Mouse (Mus musculus) embryonic facial prominence, embryonic 12.5 days (tissue): ENCODE data around the gene Gm11034. TPM values are rescaled to one million over a fixed set of nuclear protein-coding genes. Genes with fewer than 3 reads are reported as not detected.

Experiments used
- ATAC-seq: fragments of 200-750 bp; cut with Nextera tagmentation; 2 replicates; pipeline ENCODE4 v1.8.0; 2017; ENCODE audit not compliant: insufficient number of reproducible peaks, insufficient read depth, low FRiP score, low TSS enrichment
- H3K27ac ChIP-seq: fragments of 300-500 bp; sonication (generic); 2 replicates; pipeline ENCODE4 v1.5.1; 2016; ENCODE audit warnings: mild to moderate bottlenecking
- H3K27me3 ChIP-seq: fragments of 300-500 bp; sonication (generic); 2 replicates; pipeline ENCODE4 v1.6.1; 2016; ENCODE audit warnings: mild to moderate bottlenecking, moderate library complexity
- H3K36me3 ChIP-seq: fragments of 300-500 bp; sonication (generic); 2 replicates; pipeline ENCODE4 v1.6.1; 2016; ENCODE audit warnings: mild to moderate bottlenecking
- H3K4me1 ChIP-seq: fragments of 300-500 bp; sonication (generic); 2 replicates; pipeline ENCODE4 v1.6.1; 2016
- H3K4me2 ChIP-seq: fragments of 300-500 bp; sonication (generic); replicated peaks from 2 replicates; pipeline ENCODE4 v1.6.1; 2016; ENCODE audit warnings: mild to moderate bottlenecking, moderate library complexity
- H3K4me3 ChIP-seq: fragments of 300-500 bp; sonication (generic); 2 replicates; pipeline ENCODE4 v1.5.1; 2016; ENCODE audit warnings: mild to moderate bottlenecking
- H3K9ac ChIP-seq: fragments of 300-500 bp; sonication (generic); 2 replicates; pipeline ENCODE4 v1.6.1; 2016; ENCODE audit warnings: mild to moderate bottlenecking, moderate library complexity
- H3K9me3 ChIP-seq: fragments of 300-500 bp; sonication (generic); 2 replicates; pipeline ENCODE4 v1.6.1; 2016; ENCODE audit warnings: mild to moderate bottlenecking, moderate library complexity
- WGBS: fragments of 180-500 bp; shearing (Covaris S2); methylation state at CpG from one replicate; pipeline ENCODE4 v1.1.7; 2016; 5-methylcytosine and 5-hydroxymethylcytosine counted together
- polyA plus RNA-seq: library from polyadenylated mRNA; unstranded; fragments of >200 nt; fragmentation: Nextera tagmentation; extraction: Ambion mirVana; gene quantifications from 2 replicates; pipeline ENCODE4 v1.2.1, GENCODE M21; 2016

Gm11034 gene
- polyA plus RNA-seq: not detected in 2 replicates

DNA sequence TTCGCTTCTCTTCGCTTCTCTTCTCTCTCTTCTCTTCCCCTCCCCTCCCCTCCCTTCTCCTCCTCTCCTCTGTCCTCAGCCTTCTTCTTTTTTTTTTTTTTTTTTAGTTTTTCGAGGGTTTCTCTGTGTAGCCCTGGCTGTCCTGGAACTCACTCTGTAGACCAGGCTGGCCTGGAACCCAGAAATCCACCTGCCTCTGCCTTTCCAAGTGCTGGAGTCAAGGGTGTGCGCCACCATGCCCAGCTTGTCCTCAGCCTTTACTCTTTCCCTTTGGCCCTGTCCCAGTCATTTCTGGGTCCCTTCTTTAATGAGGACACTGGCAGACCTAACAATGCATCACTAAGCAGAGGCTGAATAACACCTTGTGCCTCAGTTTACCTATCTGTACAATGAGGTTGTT lies at the start of gene Gm11034:
Gene Gm11034 (minus strand): TSS at position 101 of the 400 bp plus-strand sequence.
- 72% methylated on average over 4 of the region's 4 CpGs for WGBS
- H3K4me3 ChIP-seq: no peak within 1 kb of the TSS
- no peak for ATAC-seq
- H3K4me2 ChIP-seq: no peak within 1 kb of the TSS
- no peak within 1 kb of the TSS for H3K27ac ChIP-seq
- no peaks in the 10 kb centered on the region for H3K36me3 ChIP-seq
- no peaks in the 10 kb centered on the region for H3K9me3 ChIP-seq
- no peaks in the 10 kb centered on the region for H3K4me1 ChIP-seq
- H3K27me3 ChIP-seq: 0 out of 2 replicates have a peak, but pooled peaks cover 10% of the 10 kb centered on the region
- no peak within 1 kb of the TSS for H3K9ac ChIP-seq

- Histone ChIP-seq H3K9me3 (no peaks in the 10 kb centered on the region), H3K27me3 (no peaks in the 10 kb centered on the region), H3K36me3 (no peaks in the 10 kb centered on the region), H3K9ac (no peak overlapping the region), H3K27ac (no peak overlapping the region), H3K4me2 (no peak overlapping the region), H3K4me3 (no peak overlapping the region), H3K4me1 (peaks cover 4% of the 10 kb centered on the region)
- 94% methylated on average over 2 of the region's 2 CpGs for WGBS
- ATAC-seq: no peak
Measured at GRCm38 (mm10) chr8:72262756-72263155, 49.3 kb upstream of the Gm11034 start.

DNA sequence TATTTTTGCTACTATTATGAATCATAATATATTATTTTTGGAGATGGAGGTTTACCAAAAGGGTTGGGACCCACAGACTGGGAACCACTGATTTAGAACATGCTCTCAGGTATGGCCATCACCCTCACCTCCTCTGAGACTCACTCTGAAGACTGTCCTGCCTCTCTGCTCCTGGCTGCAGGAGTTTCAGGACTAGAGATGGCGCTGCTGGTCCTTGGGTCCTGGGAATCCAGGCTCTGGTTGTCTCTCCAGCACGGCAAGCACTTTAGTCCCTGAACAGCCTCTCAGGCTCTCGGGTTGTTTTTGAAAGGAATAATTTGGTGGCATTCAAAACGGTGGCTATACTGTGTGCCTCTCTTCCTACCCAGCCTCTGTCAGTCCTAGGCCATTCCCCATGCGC lies 48.4 kb upstream of the Gm11034 start:
- ATAC-seq: no peak
- H3K4me2 ChIP-seq: no peak overlapping the region
- no peaks in the 10 kb centered on the region for H3K27me3 ChIP-seq
- no peak overlapping the region for H3K4me3 ChIP-seq
- H3K9me3 ChIP-seq: no peaks in the 10 kb centered on the region
- peaks cover 4% of the 10 kb centered on the region for H3K4me1 ChIP-seq
- H3K36me3 ChIP-seq: 0 out of 2 replicates have a peak, but pooled peaks cover 2% of the 10 kb centered on the region
- 53% methylated on average over 5 of the region's 5 CpGs for WGBS
- H3K9ac ChIP-seq: no peak overlapping the region
- H3K27ac ChIP-seq: no peak overlapping the region

GRCm38 (mm10) chr8:72261431-72261830 lies 48.0 kb upstream of the Gm11034 start:
- ATAC-seq: no peak
- H3K9ac ChIP-seq: no peak overlapping the region
- no peak overlapping the region for H3K4me2 ChIP-seq
- peaks cover 4% of the 10 kb centered on the region for H3K4me1 ChIP-seq
- H3K4me3 ChIP-seq: no peak overlapping the region
- no peak overlapping the region for H3K27ac ChIP-seq
- 0 out of 2 replicates have a peak, but pooled peaks cover 5% of the 10 kb centered on the region for H3K36me3 ChIP-seq
- no peaks in the 10 kb centered on the region for H3K9me3 ChIP-seq
- no peaks in the 10 kb centered on the region for H3K27me3 ChIP-seq

- H3K27me3 ChIP-seq: no peaks in the 10 kb centered on the region
- no peak overlapping the region for H3K27ac ChIP-seq
- H3K36me3 ChIP-seq: 0 out of 2 replicates have a peak, but pooled peaks cover 5% of the 10 kb centered on the region
- ATAC-seq: 0 out of 2 replicates have a peak, but pooled peaks have one; percentile 44
- 32% methylated on average over 2 of the region's 2 CpGs for WGBS
- H3K9ac ChIP-seq: no peak overlapping the region
- H3K4me3 ChIP-seq: no peak overlapping the region
- H3K4me2 ChIP-seq: no peak overlapping the region
- no peaks in the 10 kb centered on the region for H3K9me3 ChIP-seq
- H3K4me1 ChIP-seq: peaks cover 4% of the 10 kb centered on the region
Measured at GRCm38 (mm10) chr8:72261019-72261418, 47.6 kb upstream of the Gm11034 start.

DNA sequence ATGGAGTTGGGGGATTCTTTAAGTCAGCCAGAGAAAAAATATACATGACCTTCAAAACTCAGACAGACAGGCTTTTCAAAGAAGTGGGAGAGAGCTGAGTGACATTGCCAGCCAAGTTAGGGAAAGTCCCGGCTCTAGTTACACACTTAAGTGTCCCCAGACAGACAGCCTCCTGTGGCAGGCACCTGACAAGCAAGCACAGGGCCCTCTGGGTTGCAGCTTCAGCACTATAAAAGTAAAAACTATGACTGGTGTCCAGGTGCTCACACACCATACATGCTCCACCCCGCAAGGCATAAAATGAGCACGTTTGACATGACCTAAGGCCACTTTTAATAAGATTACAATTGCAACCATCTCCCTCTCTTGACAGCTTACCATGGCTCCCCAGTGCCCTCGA lies 47.1 kb upstream of the Gm11034 start:
- H3K4me3 ChIP-seq: no peak overlapping the region
- 0 out of 2 replicates have a peak, but pooled peaks cover 5% of the 10 kb centered on the region for H3K36me3 ChIP-seq
- ATAC-seq: no peak
- no peak overlapping the region for H3K4me2 ChIP-seq
- WGBS: 50% methylated on average over 4 of the region's 4 CpGs
- H3K9me3 ChIP-seq: no peaks in the 10 kb centered on the region
- H3K4me1 ChIP-seq: peaks cover 4% of the 10 kb centered on the region
- H3K27ac ChIP-seq: no peak overlapping the region
- no peaks in the 10 kb centered on the region for H3K27me3 ChIP-seq
- no peak overlapping the region for H3K9ac ChIP-seq

DNA sequence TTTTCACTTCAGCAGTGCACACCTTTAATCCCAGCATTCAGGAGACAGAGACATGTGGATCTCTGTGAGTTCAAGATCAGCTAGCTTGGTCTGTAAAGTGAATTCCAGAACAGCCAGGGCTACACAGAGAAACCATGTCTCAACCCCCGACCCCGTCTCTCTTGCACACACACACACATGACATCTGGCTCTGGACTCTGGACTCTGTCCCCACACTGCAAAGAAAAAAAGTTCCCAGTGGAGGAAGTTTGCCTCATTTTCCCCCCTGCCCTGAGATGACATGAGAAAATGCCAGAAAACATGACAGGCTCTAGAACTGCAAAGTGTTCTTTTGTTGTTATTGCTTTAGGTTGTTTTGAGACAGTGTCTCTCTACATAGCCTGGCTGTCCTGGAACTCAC lies 46.4 kb upstream of the Gm11034 start:
- no peak for ATAC-seq

DNA sequence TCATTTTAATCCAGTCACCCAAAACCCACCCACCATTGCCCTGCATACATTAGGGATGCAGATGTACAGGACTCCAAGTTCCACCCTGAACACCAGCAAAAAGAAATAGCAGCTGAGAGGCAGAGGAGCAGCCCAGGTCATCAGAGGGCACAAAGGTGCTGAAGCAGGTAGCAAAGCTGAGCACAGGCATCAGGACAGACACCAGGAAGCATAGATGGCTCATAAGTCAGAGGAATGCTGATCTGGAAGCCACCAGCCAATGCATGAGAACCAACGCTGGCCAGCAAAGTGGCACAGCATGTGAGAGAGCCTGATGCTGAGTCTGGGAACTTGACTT lies 44.4 kb upstream of the Gm11034 start:
- Histone ChIP-seq H3K4me1 (peaks cover 4% of the 10 kb centered on the region), H3K27me3 (no peaks in the 10 kb centered on the region), H3K4me2 (no peak overlapping the region), H3K4me3 (no peak overlapping the region), H3K9ac (no peak overlapping the region), H3K36me3 (peaks cover 13% of the 10 kb centered on the region), H3K9me3 (no peaks in the 10 kb centered on the region), H3K27ac (no peak overlapping the region)
- no peak for ATAC-seq
- WGBS: 76% methylated on average over 1 of the region's 1 CpGs

More for the DNA sequence above, 46.4 kb upstream of the Gm11034 start:
- Histone ChIP-seq H3K4me3 (no peak overlapping the region), H3K27me3 (no peaks in the 10 kb centered on the region), H3K9ac (no peak overlapping the region), H3K9me3 (no peaks in the 10 kb centered on the region), H3K36me3 (0 out of 2 replicates have a peak, but pooled peaks cover 5% of the 10 kb centered on the region), H3K4me1 (peaks cover 4% of the 10 kb centered on the region), H3K27ac (no peak overlapping the region), H3K4me2 (no peak overlapping the region)
- 69% methylated on average over 2 of the region's 2 CpGs for WGBS

GRCm38 (mm10) chr8:72257171-72257901 lies 43.9 kb upstream of the Gm11034 start:
- Histone ChIP-seq H3K9ac (no peak overlapping the region; the same call in 1 of the 2 replicates), H3K27ac (no peak overlapping the region), H3K4me1 (peaks cover 4% of the 10 kb centered on the region), H3K36me3 (peaks cover 19% of the 10 kb centered on the region), H3K4me3 (no peak overlapping the region), H3K9me3 (no peaks in the 10 kb centered on the region), H3K27me3 (no peaks in the 10 kb centered on the region), H3K4me2 (no peak overlapping the region)
- 55% methylated on average over 7 of the region's 7 CpGs for WGBS
- no peak for ATAC-seq

GRCm38 (mm10) chr8:72244610-72245009 lies 31.2 kb upstream of the Gm11034 start:
- no peak overlapping the region for H3K4me2 ChIP-seq
- no peak overlapping the region for H3K9ac ChIP-seq
- 0 out of 2 replicates have a peak, but pooled peaks cover 7% of the 10 kb centered on the region for H3K36me3 ChIP-seq
- H3K4me1 ChIP-seq: peaks cover 9% of the 10 kb centered on the region
- ATAC-seq: no peak
- H3K9me3 ChIP-seq: no peaks in the 10 kb centered on the region
- H3K4me3 ChIP-seq: no peak overlapping the region
- H3K27ac ChIP-seq: no peak overlapping the region
- no peaks in the 10 kb centered on the region for H3K27me3 ChIP-seq
- 72% methylated on average over 2 of the region's 2 CpGs for WGBS

DNA sequence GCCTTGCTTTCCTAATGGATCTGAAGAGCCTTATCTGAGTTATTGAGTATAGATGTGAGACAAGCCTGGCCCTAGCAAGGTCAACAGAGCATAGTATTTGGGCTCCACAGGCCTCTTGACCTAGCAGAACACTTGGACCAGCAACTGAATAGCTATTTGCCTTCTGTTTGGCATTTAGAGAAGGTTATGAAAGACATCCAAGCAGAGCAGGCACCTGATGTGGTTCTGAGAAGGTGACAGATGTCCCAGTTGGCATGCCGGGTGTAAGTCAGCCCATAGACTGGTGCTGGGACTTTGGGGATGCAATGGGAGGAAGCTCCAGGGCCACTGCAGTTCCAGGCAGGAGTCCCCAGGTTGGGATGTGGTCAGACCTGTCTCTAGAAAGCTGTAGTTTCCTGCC lies 28.8 kb upstream of the Gm11034 start:
- WGBS: 90% methylated on average over 1 of the region's 1 CpGs
- H3K9ac ChIP-seq: no peak overlapping the region
- peaks cover 9% of the 10 kb centered on the region for H3K4me1 ChIP-seq
- no peaks in the 10 kb centered on the region for H3K9me3 ChIP-seq
- H3K27me3 ChIP-seq: no peaks in the 10 kb centered on the region
- no peak for ATAC-seq
- H3K4me2 ChIP-seq: no peak overlapping the region
- 0 out of 2 replicates have a peak, but pooled peaks cover 7% of the 10 kb centered on the region for H3K36me3 ChIP-seq
- H3K27ac ChIP-seq: no peak overlapping the region
- H3K4me3 ChIP-seq: no peak overlapping the region

DNA sequence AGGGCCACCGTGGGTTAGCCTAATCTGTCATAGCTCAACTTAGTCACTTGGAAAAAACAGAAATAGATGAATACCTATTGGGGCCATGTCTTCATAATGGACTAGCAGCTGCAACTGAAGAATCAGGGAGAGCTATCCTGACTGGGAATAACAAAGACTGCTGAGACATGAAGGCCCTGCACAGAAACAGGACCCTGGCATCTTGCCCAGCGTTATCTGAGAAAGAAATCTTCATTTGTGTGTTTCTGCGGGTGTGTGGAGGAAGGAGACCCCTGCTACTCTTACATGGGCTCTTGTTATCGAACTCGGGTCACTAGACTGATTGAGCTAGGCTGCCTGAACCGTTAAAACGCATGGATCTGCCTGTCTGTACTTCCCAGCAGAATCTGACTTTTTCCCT lies 27.5 kb upstream of the Gm11034 start:
- Histone ChIP-seq H3K4me2 (peak overlapping the region; percentile 64), H3K9me3 (no peaks in the 10 kb centered on the region), H3K27me3 (no peaks in the 10 kb centered on the region), H3K4me1 (peaks cover 9% of the 10 kb centered on the region), H3K36me3 (no peaks in the 10 kb centered on the region), H3K27ac (no peak overlapping the region), H3K4me3 (peak overlapping the region; percentile 73), H3K9ac (0 out of 2 replicates have a peak overlapping the region, but pooled peaks have one; percentile 65)
- 73% methylated on average over 7 of the region's 7 CpGs for WGBS
- no peak for ATAC-seq
